Mouse (Mus musculus) CH12.LX (cell line): ENCODE data around the gene Nwd2. TPM values are rescaled to one million over a fixed set of nuclear protein-coding genes. Genes with fewer than 3 reads are reported as not detected.

Source experiments
- DNase-seq: peaks from one replicate; pipeline ENCODE4 v3.0.0-alpha.2; 2013; ENCODE audit errors: extremely low read depth
- H3K27ac ChIP-seq: 2 replicates; pipeline ENCODE4 v1.5.1; 2012; ENCODE audit warnings: low read depth, mild to moderate bottlenecking, control low read depth, moderate library complexity; ENCODE audit not compliant: insufficient read depth
- H3K27me3 ChIP-seq: replicated peaks from 2 replicates; pipeline ENCODE3; 2012; ENCODE audit warnings: inconsistent platforms
- H3K36me3 ChIP-seq, 2 experiments: replicated peaks in 1 of 2; 2 replicates each; pipeline versions ENCODE3 to v1.6.1; 2012; ENCODE audit warnings: inconsistent platforms in 1 of 2, low read length in 1 of 2, mild to moderate bottlenecking in 1 of 2, mixed read lengths in 1 of 2, moderate library complexity in 1 of 2; ENCODE audit not compliant: control insufficient read depth in 1 of 2, insufficient read depth in 1 of 2
- H3K4me1 ChIP-seq, 2 experiments: 2 replicates each; pipeline ENCODE4 v1.6.1; 2012; ENCODE audit warnings: inconsistent platforms in 1 of 2, moderate library complexity in 1 of 2; ENCODE audit not compliant: insufficient read depth in 2 of 2, control insufficient read depth in 1 of 2
- H3K4me2 ChIP-seq: 2 replicates; pipeline ENCODE4 v1.6.1; 2012; ENCODE audit warnings: low read depth, mild to moderate bottlenecking, control low read depth; ENCODE audit not compliant: poor library complexity, insufficient read depth, severe bottlenecking
- H3K4me3 ChIP-seq, 3 experiments: fragments of 150-350 bp in 1 of 3; sonication (generic) in 1 of 3; replicated peaks in 1 of 3; 2 replicates each; pipeline versions ENCODE3 to v1.5.1; 2011 to 2012; ENCODE audit warnings: low read depth in 2 of 3, low read length in 2 of 3, mild to moderate bottlenecking in 2 of 3, moderate library complexity in 2 of 3, control low read depth in 1 of 3, improper control_type of control experiment in 1 of 3, inconsistent platforms in 1 of 3, mixed read lengths in 1 of 3; ENCODE audit not compliant: poor library complexity in 1 of 3
- H3K79me2 ChIP-seq: replicated peaks from 2 replicates; pipeline ENCODE4 v1.6.1; 2012; ENCODE audit warnings: mild to moderate bottlenecking, moderate library complexity; ENCODE audit not compliant: control insufficient read depth, poor library complexity, insufficient read depth, severe bottlenecking; ENCODE audit errors: extremely low read depth
- H3K9ac ChIP-seq: 2 replicates; pipeline ENCODE4 v1.6.1; 2012; ENCODE audit warnings: low read depth, mild to moderate bottlenecking, control low read depth, moderate library complexity; ENCODE audit not compliant: insufficient read depth
- H3K9me3 ChIP-seq: replicated peaks from 2 replicates; pipeline ENCODE3; 2012; ENCODE audit warnings: low read length, inconsistent platforms, mixed read lengths
- BHLHE40 ChIP-seq: IDR thresholded peaks from 2 replicates; pipeline ENCODE4 v1.6.1; 2011; ENCODE audit warnings: mild to moderate bottlenecking, low read depth, low read length, improper control_type of control experiment
- E2F4 ChIP-seq: IDR thresholded peaks from 2 replicates; pipeline ENCODE4 v1.6.1; 2011; ENCODE audit warnings: low read depth, low read length, improper control_type of control experiment; ENCODE audit not compliant: insufficient replicate concordance
- ELF1 ChIP-seq: IDR thresholded peaks from 2 replicates; pipeline ENCODE4 v1.6.1; 2014; ENCODE audit warnings: low read depth, mild to moderate bottlenecking, inconsistent platforms, low read length, improper control_type of control experiment
- GABPA ChIP-seq: IDR thresholded peaks from 2 replicates; pipeline ENCODE4 v1.6.1; 2012; ENCODE audit warnings: low read depth, low read length, improper control_type of control experiment, inconsistent platforms; ENCODE audit not compliant: insufficient replicate concordance
- HCFC1 ChIP-seq: IDR thresholded peaks from 2 replicates; pipeline ENCODE4 v1.6.1; 2012; ENCODE audit warnings: low read depth, mild to moderate bottlenecking, inconsistent platforms, low read length, improper control_type of control experiment
- JUN ChIP-seq: IDR thresholded peaks from 2 replicates; pipeline ENCODE4 v1.6.1; 2011; ENCODE audit warnings: low read depth, mild to moderate bottlenecking, low read length, improper control_type of control experiment, moderate library complexity; ENCODE audit not compliant: insufficient read depth
- JUND ChIP-seq: conservative IDR thresholded peaks from 2 replicates; pipeline ENCODE4 v1.6.1; 2011; ENCODE audit warnings: low read depth, low read length, improper control_type of control experiment
- KAT2A ChIP-seq: IDR thresholded peaks from 2 replicates; pipeline ENCODE4 v1.6.1; 2012; ENCODE audit warnings: low read length, improper control_type of control experiment, inconsistent platforms; ENCODE audit not compliant: insufficient replicate concordance
- MAFK ChIP-seq: IDR thresholded peaks from 2 replicates; pipeline ENCODE4 v1.6.1; 2011; ENCODE audit warnings: low read length, improper control_type of control experiment; ENCODE audit not compliant: insufficient replicate concordance
- MAX ChIP-seq: IDR thresholded peaks from 2 replicates; pipeline ENCODE4 v1.6.1; 2011; ENCODE audit warnings: low read length, improper control_type of control experiment
- MAZ ChIP-seq: IDR thresholded peaks from 2 replicates; pipeline ENCODE4 v1.6.1; 2012; ENCODE audit warnings: low read depth, mild to moderate bottlenecking, inconsistent platforms, low read length, improper control_type of control experiment, moderate library complexity
- MEF2A ChIP-seq: IDR thresholded peaks from 2 replicates; pipeline ENCODE4 v1.6.1; 2014; ENCODE audit warnings: low read depth, mild to moderate bottlenecking, inconsistent platforms, low read length, improper control_type of control experiment, borderline replicate concordance
- MYC ChIP-seq: IDR thresholded peaks from 2 replicates; pipeline ENCODE4 v1.6.1; 2011; ENCODE audit warnings: low read depth, mild to moderate bottlenecking, improper control_type of control experiment, low read length
- NELFE ChIP-seq: IDR thresholded peaks from 2 replicates; pipeline ENCODE4 v1.6.1; 2011; ENCODE audit warnings: low read depth, low read length, improper control_type of control experiment
- NRF1 ChIP-seq: IDR thresholded peaks from 2 replicates; pipeline ENCODE4 v1.6.1; 2014; ENCODE audit warnings: low read depth, mild to moderate bottlenecking, inconsistent platforms, low read length, improper control_type of control experiment, moderate library complexity
- POLR2AphosphoS2 ChIP-seq: IDR thresholded peaks from 2 replicates; pipeline ENCODE4 v1.6.1; 2011; ENCODE audit warnings: low read depth, low read length, improper control_type of control experiment
- RAD21 ChIP-seq: IDR thresholded peaks from 2 replicates; pipeline ENCODE4 v1.6.1; 2011; ENCODE audit warnings: low read depth, mild to moderate bottlenecking, low read length, improper control_type of control experiment, moderate library complexity
- SIN3A ChIP-seq: IDR thresholded peaks from 2 replicates; pipeline ENCODE4 v1.6.1; 2012; ENCODE audit warnings: low read length, improper control_type of control experiment, inconsistent platforms
- TCF12 ChIP-seq: IDR thresholded peaks from 2 replicates; pipeline ENCODE4 v1.6.1; 2014; ENCODE audit warnings: low read depth, mild to moderate bottlenecking, inconsistent platforms, low read length, improper control_type of control experiment
- UBTF ChIP-seq: IDR thresholded peaks from 2 replicates; pipeline ENCODE4 v1.6.1; 2012; ENCODE audit warnings: low read depth, mild to moderate bottlenecking, inconsistent platforms, low read length, improper control_type of control experiment, moderate library complexity
- USF2 ChIP-seq: conservative IDR thresholded peaks from 2 replicates; pipeline ENCODE4 v1.6.1; 2011; ENCODE audit warnings: low read depth, low read length, improper control_type of control experiment
- ZC3H11A ChIP-seq: IDR thresholded peaks from 2 replicates; pipeline ENCODE4 v1.6.1; 2012; ENCODE audit warnings: low read depth, mild to moderate bottlenecking, inconsistent platforms, low read length, improper control_type of control experiment
- ZNF384 ChIP-seq: IDR thresholded peaks from 2 replicates; pipeline ENCODE4 v1.6.1; 2012; ENCODE audit warnings: low read depth, low read length, improper control_type of control experiment, inconsistent platforms
- dilution Hi-C: fragments of 300-500 bp; cut with MboI; formaldehyde crosslinking; loops from 2 replicates; pipeline ENCODE4 v1.14.3; 2020; ENCODE audit warnings: low sequenced_read_pairs; ENCODE audit not compliant: extremely low pct_unique_long_range_greater_than_20kb, extremely low pct_ligation_motif_present
- in situ Hi-C: fragments of 300-500 bp; cut with MboI; formaldehyde crosslinking; loops from 3 replicates; pipeline ENCODE4 v1.14.3; 2019; ENCODE audit warnings: low sequenced_read_pairs, low pct_ligation_motif_present, low pct_unique_long_range_greater_than_20kb, mixed read lengths
- polyA plus RNA-seq: library from polyadenylated mRNA; unstranded; fragments of >175 nt; gene quantifications from 2 replicates; pipeline ENCODE4 v1.2.1, GENCODE M21; 2012; ENCODE audit warnings: low read depth; ENCODE audit not compliant: insufficient read length
- total RNA-seq, 2 experiments: library from RNA; depleted of rRNA; stranded (reverse); fragments of 300-350 nt in 1 of 2; fragments of >200 nt in 1 of 2; gene quantifications; 2 replicates each; pipeline ENCODE4 v1.2.3; 2012 to 2014

The Nwd2 gene
- total and polyA plus RNA-seq, 3 experiments = not detected

DNA sequence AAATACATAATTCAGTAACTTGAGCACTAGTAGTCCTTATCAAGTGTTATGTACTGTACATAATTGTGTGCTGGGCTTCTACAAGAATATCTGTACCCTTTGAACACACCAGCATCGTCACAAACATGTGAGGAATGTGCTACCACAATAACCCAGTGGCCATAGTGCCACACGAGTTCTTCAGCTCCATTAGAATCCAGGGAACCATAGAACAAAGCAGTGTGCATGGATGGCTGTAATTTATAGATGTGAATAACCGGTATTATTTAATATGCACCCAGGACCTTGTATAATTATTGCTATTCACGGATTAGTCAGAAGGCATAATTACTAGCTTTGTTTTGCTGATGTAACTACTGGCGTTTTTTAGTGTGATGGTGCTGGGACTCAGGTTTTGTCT is 48.3 kb downstream of the Nwd2 start:
- Histone ChIP-seq H3K36me3 (no peaks in the 10 kb centered on the region), H3K79me2 (no peaks in the 10 kb centered on the region), H3K4me2 (no peak overlapping the region), H3K9ac (no peak overlapping the region), H3K27me3 (no peaks in the 10 kb centered on the region), H3K4me3 (no peak overlapping the region), H3K4me1 (no peaks in the 10 kb centered on the region), H3K27ac (no peak overlapping the region), H3K9me3 (no peaks in the 10 kb centered on the region)
- no peak for DNase-seq
- dilution Hi-C loops (no loop called here), in situ Hi-C loops (no loop called here)
- TF ChIP-seq KAT2A (no peak), GABPA (no peak), E2F4 (no peak), MAZ (no peak), MAFK (no peak), POLR2AphosphoS2 (no peak), JUND (no peak), ELF1 (no peak), SIN3A (no peak), HCFC1 (no peak), TCF12 (no peak), MAX (no peak), NRF1 (no peak), JUN (no peak)

DNA sequence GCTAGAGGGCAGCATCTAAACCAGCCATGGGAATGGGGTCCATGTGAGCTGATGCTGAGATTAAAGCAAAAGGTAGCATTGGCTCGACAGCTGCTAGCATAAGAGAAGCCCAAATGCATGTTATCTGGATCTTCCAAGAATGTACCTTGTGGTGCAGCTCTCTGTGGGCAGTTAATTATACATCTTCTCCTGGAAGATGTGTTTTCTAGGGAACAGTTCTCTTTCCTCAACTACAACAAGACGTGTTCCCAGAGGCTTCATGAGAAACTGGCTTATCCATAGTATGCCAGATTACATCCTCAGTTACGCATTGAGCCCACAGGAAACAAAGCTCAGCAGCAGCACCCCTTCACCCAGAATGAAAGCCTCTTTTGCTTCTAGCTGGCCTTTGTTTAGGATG is 80.1 kb downstream of the Nwd2 start:
- TF ChIP-seq POLR2AphosphoS2 (no peak), MAFK (no peak), ELF1 (no peak), MYC (no peak), MEF2A (no peak), KAT2A (no peak), USF2 (no peak), NELFE (no peak), ZNF384 (no peak), UBTF (no peak), ZC3H11A (no peak), BHLHE40 (no peak), RAD21 (no peak)
- in situ Hi-C loops (no loop called here), dilution Hi-C loops (no loop called here)
- H3K4me2 ChIP-seq = no peak overlapping the region
- H3K9ac ChIP-seq = no peak overlapping the region
- no peaks in the 10 kb centered on the region for H3K9me3 ChIP-seq
- H3K36me3 ChIP-seq = no peaks in the 10 kb centered on the region
- H3K4me1 ChIP-seq = no peaks in the 10 kb centered on the region
- no peak overlapping the region for H3K27ac ChIP-seq
- H3K27me3 ChIP-seq = no peaks in the 10 kb centered on the region
- no peak overlapping the region for H3K4me3 ChIP-seq
- H3K79me2 ChIP-seq = no peaks in the 10 kb centered on the region
- DNase-seq = no peak
